In the genomic region with DNA sequence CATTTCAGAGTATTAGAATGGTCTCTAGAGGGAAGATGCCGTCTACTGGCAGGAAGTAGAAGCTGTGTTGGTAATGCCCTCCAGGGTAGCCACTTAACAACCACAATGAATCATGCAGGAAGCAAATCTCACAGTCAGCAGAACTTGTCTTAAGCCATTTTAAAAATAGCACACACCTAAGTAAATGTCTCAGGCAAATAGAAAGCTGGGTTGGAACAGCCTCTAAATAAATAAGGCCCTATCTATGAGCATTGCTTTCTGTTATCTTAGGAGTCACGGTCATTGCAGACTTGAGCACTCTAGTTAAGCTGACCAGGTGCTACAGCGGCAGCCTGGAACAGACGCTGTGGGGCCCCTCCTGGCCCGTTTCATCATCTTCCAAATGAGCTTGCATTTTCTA, we compare ENCODE assay signal across 9 mouse cellular contexts. TPM values are rescaled to one million over a fixed set of nuclear protein-coding genes. Genes with fewer than 3 reads are reported as not detected.
A peak's percentile ranks its signal among the peaks of the same experiment; 100 is the strongest.
DNase-seq lines count a peak whose midpoint lies in the region; ATAC-seq and TF ChIP-seq lines count a peak whose summit lies in the region.
"Had no signal": no experiment of that assay in that cellular context is flagged by ENCODE, and none has a peak within 500 bp of the region (broad histone marks: within the 10 kb centered on the region; RNA-seq: fewer than 3 reads in every experiment).

No protein-coding gene starts in this region.

- peak; percentile 37 to 45 for DNase-seq in spleen, postnatal 36 days (ENCODE audit: low spot score in 2 of 2)
- DNase-seq in spleen, postnatal 14 days (ENCODE audit: low spot score in 2 of 2), result no peak
- no peak for DNase-seq in liver, embryonic 11.5 days (ENCODE audit: low spot score)
- no peak for DNase-seq in left cerebral cortex, adult 2 months (ENCODE audit: extremely low spot score in 1 of 2, low spot score in 2 of 2)
- no peak for DNase-seq in adrenal gland, adult 8-10 months
- DNase-seq: adrenal gland, postnatal 25 days; thymus, postnatal 14 days had no signal

- peak overlapping the region; percentile 88 for H3K27ac ChIP-seq in bone marrow macrophage, adult 2 months (ENCODE audit: insufficient read depth, low read depth, low read length)
- peak overlapping the region; percentile 0; the same call in 1 of the 2 replicates for H3K27ac ChIP-seq in liver, embryonic 11.5 days (ENCODE audit: low read depth, low read length)
- H3K27ac ChIP-seq in stomach, embryonic 16.5 days (ENCODE audit: low read length), result no peak overlapping the region
- H3K27ac ChIP-seq in left cerebral cortex, adult 2 months, result no peak overlapping the region

- H3K4me3 ChIP-seq in bone marrow macrophage, adult 2 months (ENCODE audit: insufficient read depth, low read length), result peak overlapping the region; percentile 16; the same call in 1 of the 2 replicates
- H3K4me3 ChIP-seq in liver, embryonic 11.5 days (ENCODE audit: low read depth, low read length), result no peak overlapping the region
- no peak overlapping the region for H3K4me3 ChIP-seq in stomach, embryonic 16.5 days (replicated peaks; ENCODE audit: low read length)
- no peak overlapping the region for H3K4me3 ChIP-seq in left cerebral cortex, adult 2 months

- peaks cover 44% of the 10 kb centered on the region for H3K4me1 ChIP-seq in bone marrow macrophage, adult 2 months (ENCODE audit: control insufficient read depth, insufficient read depth, low read length)
- peaks cover 11% of the 10 kb centered on the region for H3K4me1 ChIP-seq in liver, embryonic 11.5 days (replicated peaks; ENCODE audit: control insufficient read depth, insufficient read depth, low read length)
- peaks cover 3% of the 10 kb centered on the region; the same call in 1 of the 2 replicates for H3K4me1 ChIP-seq in stomach, embryonic 16.5 days (ENCODE audit: control insufficient read depth, insufficient read depth, low read length)

- no peak overlapping the region for H3K9ac ChIP-seq in liver, embryonic 11.5 days (ENCODE audit: low read depth, low read length)
- H3K9ac ChIP-seq in stomach, embryonic 16.5 days (ENCODE audit: low read length), result no peak overlapping the region

- TF ChIP-seq POLR2A in bone marrow macrophage, adult 2 months (IDR thresholded peaks at IDR 0.05; ENCODE audit: borderline replicate concordance, low read depth, low read length), result no peak

- 21% methylated on average over 5 of the region's 5 CpGs for WGBS in liver, embryonic 11.5 days
- WGBS in stomach, embryonic 16.5 days, result 32% methylated on average over 5 of the region's 5 CpGs

- no peaks in the 10 kb centered on the region for H3K9me3 ChIP-seq in liver, embryonic 11.5 days (ENCODE audit: control insufficient read depth, low read length)
- no peaks in the 10 kb centered on the region for H3K9me3 ChIP-seq in stomach, embryonic 16.5 days (replicated peaks; ENCODE audit: control insufficient read depth, low read length)

- no peaks in the 10 kb centered on the region for H3K27me3 ChIP-seq in liver, embryonic 11.5 days (replicated peaks; ENCODE audit: control insufficient read depth, insufficient read depth, low read length)
- no peaks in the 10 kb centered on the region for H3K27me3 ChIP-seq in stomach, embryonic 16.5 days (ENCODE audit: control insufficient read depth, insufficient read depth, low read length)

- ATAC-seq in liver, embryonic 11.5 days (replicated peaks; ENCODE audit: low FRiP score), result peak; percentile 68
- ATAC-seq in stomach, embryonic 16.5 days (ENCODE audit: insufficient read depth, low FRiP score), result peak; percentile 78; the same call in 1 of the 2 replicates

- intact Hi-C loops in left cerebral cortex, adult 2 months (cut with DNase I), result no loop called here

- TF ChIP-seq CTCF in bone marrow macrophage, adult 2 months (IDR thresholded peaks at IDR 0.05; ENCODE audit: low read depth, low read length), result no peak
- no peak; the same call in 1 of the 2 replicates for TF ChIP-seq CTCF in left cerebral cortex, adult 2 months (IDR thresholded peaks at IDR 0.05)

- no peaks in the 10 kb centered on the region for H3K36me3 ChIP-seq in liver, embryonic 11.5 days (ENCODE audit: control insufficient read depth, insufficient read depth, low read length)
- no peaks in the 10 kb centered on the region for H3K36me3 ChIP-seq in stomach, embryonic 16.5 days (ENCODE audit: control insufficient read depth, insufficient read depth, low read length)

- peak overlapping the region; percentile 36; the same call in 1 of the 2 replicates for H3K4me2 ChIP-seq in liver, embryonic 11.5 days
- no peak overlapping the region for H3K4me2 ChIP-seq in stomach, embryonic 16.5 days (ENCODE audit: low read depth, low read length)

RNA-seq across cellular contexts. Expression of a gene that starts 5.7 kb away (rescaled TPM):
- 276 and 293 TPM in 2 replicates for polyA plus RNA-seq in bone marrow macrophage, adult 2 months (2012; ENCODE audit: insufficient read depth, insufficient read length, missing spikeins)
- 81.1 and 84.1 TPM in 2 replicates for polyA plus RNA-seq in liver, embryonic 11.5 days (2014; fragmentation: Nextera tagmentation; extraction: Ambion mirVana)
- polyA plus RNA-seq in stomach, embryonic 16.5 days (2015; fragmentation: Nextera tagmentation; extraction: Ambion mirVana), result 97.0 and 111 TPM in 2 replicates
- 100 to 1,000 TPM; 209 to 229 TPM for total RNA-seq in left cerebral cortex, adult 2 months (2021)
- total RNA-seq in adrenal gland, adult 8-10 months (2022), result 100 to 1,000 TPM; 142 to 165 (median 156) TPM

RNA-seq across cellular contexts. Expression of a gene that starts 42.3 kb away (rescaled TPM):
- polyA plus RNA-seq in bone marrow macrophage, adult 2 months (2012; ENCODE audit: insufficient read depth, insufficient read length, missing spikeins), result 5.8 and 6.4 TPM in 2 replicates
- 8.1 and 9.1 TPM in 2 replicates for polyA plus RNA-seq in liver, embryonic 11.5 days (2014; fragmentation: Nextera tagmentation; extraction: Ambion mirVana)
- polyA plus RNA-seq in stomach, embryonic 16.5 days (2015; fragmentation: Nextera tagmentation; extraction: Ambion mirVana), result 5.2 and 5.5 TPM in 2 replicates
- 1 to 10 TPM; 2.6 TPM for total RNA-seq in left cerebral cortex, adult 2 months (2021)
- 1 to 10 TPM; 2.2 to 6.1 (median 3.6) TPM for total RNA-seq in adrenal gland, adult 8-10 months (2022)

RNA-seq across cellular contexts. Expression of a gene that starts 56.8 kb away (rescaled TPM):
- 1.5 and 1.8 TPM in 2 replicates for polyA plus RNA-seq in bone marrow macrophage, adult 2 months (2012; ENCODE audit: insufficient read depth, insufficient read length, missing spikeins)
- 0.71 and 0.77 TPM in 2 replicates for polyA plus RNA-seq in liver, embryonic 11.5 days (2014; fragmentation: Nextera tagmentation; extraction: Ambion mirVana)
- polyA plus RNA-seq in stomach, embryonic 16.5 days (2015; fragmentation: Nextera tagmentation; extraction: Ambion mirVana), result 1.9 and 2.0 TPM in 2 replicates
- total RNA-seq in left cerebral cortex, adult 2 months (2021), result 1 to 10 TPM; 4.6 to 5.5 TPM
- total RNA-seq in adrenal gland, adult 8-10 months (2022), result 1 to 10 TPM; 3.4 to 6.8 (median 4.9) TPM

Comparison
In these comparisons a context has a peak if more than half of its experiments do, and no peak if none do; other contexts are left out.
1. DNase-seq: peak in spleen, postnatal 36 days (2 of 2); none in spleen, postnatal 14 days (0 of 2), liver, embryonic 11.5 days (single experiment), left cerebral cortex, adult 2 months (0 of 2) and adrenal gland, adult 8-10 months (single experiment).
2. H3K27ac ChIP-seq: peak in bone marrow macrophage, adult 2 months (single experiment) and liver, embryonic 11.5 days (single experiment); none in stomach, embryonic 16.5 days (single experiment) and left cerebral cortex, adult 2 months (single experiment).